Mouse (Mus musculus) kidney, adult 11 months (tissue): ENCODE results near the gene Zfp451.
A peak's percentile ranks its signal among the peaks of the same experiment; 100 is the strongest.
"Not testable (repeated sequence)": the region's sequence is repeated elsewhere in the genome, so short reads cannot be mapped to it uniquely, and the experiment has no call there.

Experiments used
- DNase-seq: peaks from one replicate; pipeline ENCODE4 v3.0.0; 2022

Zfp451 gene

GRCm38 (mm10) chr1:33757033-33757413, 57.4 kb downstream of the Zfp451 start:
- peak; percentile 9 for DNase-seq

- DNase-seq, result no peak
Measured at GRCm38 (mm10) chr1:33756258-33757032, 58.0 kb downstream of the Zfp451 start.

- DNase-seq, result no peak
Measured at GRCm38 (mm10) chr1:33755799-33756198, 58.6 kb downstream of the Zfp451 start.

- peak; percentile 78 for DNase-seq
Measured at GRCm38 (mm10) chr1:33754965-33755735, 59.2 kb downstream of the Zfp451 start.

GRCm38 (mm10) chr1:33754089-33754488, 60.3 kb downstream of the Zfp451 start:
- peak; percentile 38 for DNase-seq

GRCm38 (mm10) chr1:33751283-33751682, 63.1 kb downstream of the Zfp451 start:
- DNase-seq, result no peak

- DNase-seq, result not testable (repeated sequence)
Measured at GRCm38 (mm10) chr1:33749709-33750108, 64.7 kb downstream of the Zfp451 start.

GRCm38 (mm10) chr1:33749109-33749508, 65.3 kb downstream of the Zfp451 start:
- DNase-seq, result no peak

- no peak for DNase-seq
Measured at GRCm38 (mm10) chr1:33745901-33746300, 68.5 kb downstream of the Zfp451 start.

- not testable (repeated sequence) for DNase-seq
Measured at GRCm38 (mm10) chr1:33744815-33745214, 69.6 kb downstream of the Zfp451 start.

- DNase-seq, result no peak
Measured at GRCm38 (mm10) chr1:33742903-33743302, 71.5 kb downstream of the Zfp451 start.

- peak; percentile 57 for DNase-seq
Measured at GRCm38 (mm10) chr1:33739302-33739701, 75.1 kb downstream of the Zfp451 start.

- DNase-seq, result no peak
Measured at GRCm38 (mm10) chr1:33738681-33739278, 75.6 kb downstream of the Zfp451 start.

GRCm38 (mm10) chr1:33738281-33738680, 76.1 kb downstream of the Zfp451 start:
- no peak for DNase-seq

GRCm38 (mm10) chr1:33734001-33734685, 80.3 kb downstream of the Zfp451 start:
- no peak for DNase-seq

GRCm38 (mm10) chr1:33733044-33733443, 81.4 kb downstream of the Zfp451 start:
- no peak for DNase-seq

GRCm38 (mm10) chr1:33725086-33725485, 89.3 kb downstream of the Zfp451 start:
- DNase-seq, result no peak

- no peak for DNase-seq
Measured at GRCm38 (mm10) chr1:33724516-33724915, 89.9 kb downstream of the Zfp451 start.

- no peak for DNase-seq
Measured at GRCm38 (mm10) chr1:33721020-33721419, 93.4 kb downstream of the Zfp451 start.

GRCm38 (mm10) chr1:33720231-33720630, 94.2 kb downstream of the Zfp451 start:
- peak; percentile 10 for DNase-seq

GRCm38 (mm10) chr1:33719733-33720225, 94.6 kb downstream of the Zfp451 start, which contains the start of gene Rab23:
Gene Rab23, plus strand, starts transcription at chr1:33719887.
- DNase-seq, result peak; percentile 80

GRCm38 (mm10) chr1:33717636-33718035, 96.8 kb downstream of the Zfp451 start:
- DNase-seq, result no peak

- DNase-seq, result no peak
Measured at GRCm38 (mm10) chr1:33714796-33715195, 99.6 kb downstream of the Zfp451 start.
